Mouse (Mus musculus) erythroblast, embryonic 14.5 days (primary cell): ENCODE results near the gene Neb.

ENCODE experiments used
- GATA1 ChIP-seq: IDR thresholded peaks from 2 replicates; pipeline ENCODE4 v1.6.1; 2012; ENCODE audit warnings: low read length, inconsistent platforms, mixed read lengths
- TAL1 ChIP-seq: IDR thresholded peaks from 3 replicates; pipeline ENCODE4 v1.6.1; 2012; ENCODE audit warnings: low read length, inconsistent platforms, mixed read lengths

DNA sequence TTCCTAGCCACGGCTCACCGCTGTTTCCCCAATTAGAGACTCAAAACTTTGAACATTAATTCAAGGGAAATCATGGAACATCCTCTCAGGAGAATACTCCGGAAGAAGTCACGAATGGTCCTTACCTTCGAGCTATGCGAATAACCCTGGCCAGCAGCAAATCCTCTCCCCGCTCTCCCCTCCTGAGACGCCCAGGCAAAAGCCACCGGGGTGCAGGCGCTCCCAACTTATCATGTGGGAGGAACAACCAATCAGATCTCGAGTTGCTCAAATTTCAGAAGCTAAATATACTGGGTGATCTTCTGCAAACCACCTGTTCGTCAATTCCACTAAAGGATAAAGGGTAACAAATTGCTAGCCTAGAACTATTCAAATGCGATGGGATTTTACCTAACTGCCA is 42.7 kb downstream of the Neb start:
- TF ChIP-seq TAL1 (no peak), GATA1 (no peak)
